Mouse (Mus musculus): Measurements from ENCODE around the gene 3110082I17Rik.
"Not testable (repeated sequence)": the region's sequence is repeated elsewhere in the genome, so short reads cannot be mapped to it uniquely, and the experiment has no call there.

The 3110082I17Rik gene

GRCm38 (mm10) chr5:139393197-139393588 is 67.1 kb downstream of the 3110082I17Rik start:
- DNase-seq (ENCODE audit: low spot score): no peak

- no peak for DNase-seq (ENCODE audit: low spot score)
Measured at GRCm38 (mm10) chr5:139392219-139393196, 67.8 kb downstream of the 3110082I17Rik start.

- DNase-seq (ENCODE audit: low spot score): no peak
Measured at GRCm38 (mm10) chr5:139391309-139391990, 68.9 kb downstream of the 3110082I17Rik start.

GRCm38 (mm10) chr5:139390324-139391119 is 69.8 kb downstream of the 3110082I17Rik start:
- DNase-seq (ENCODE audit: low spot score): not testable (repeated sequence)

GRCm38 (mm10) chr5:139389676-139390061 is 70.7 kb downstream of the 3110082I17Rik start:
- no peak for DNase-seq (ENCODE audit: low spot score)

- no peak for DNase-seq (ENCODE audit: low spot score)
Measured at GRCm38 (mm10) chr5:139388694-139389675, 71.3 kb downstream of the 3110082I17Rik start.

GRCm38 (mm10) chr5:139388195-139388570 is 72.1 kb downstream of the 3110082I17Rik start:
- no peak for DNase-seq (ENCODE audit: low spot score)

GRCm38 (mm10) chr5:139387329-139388194 is 72.8 kb downstream of the 3110082I17Rik start:
- DNase-seq (ENCODE audit: low spot score): no peak

- DNase-seq (ENCODE audit: low spot score): no peak
Measured at GRCm38 (mm10) chr5:139386047-139386446, 74.3 kb downstream of the 3110082I17Rik start.

GRCm38 (mm10) chr5:139384531-139384930 is 75.8 kb downstream of the 3110082I17Rik start:
- DNase-seq (ENCODE audit: low spot score): no peak

- DNase-seq (ENCODE audit: low spot score): no peak
Measured at GRCm38 (mm10) chr5:139383234-139383633, 77.1 kb downstream of the 3110082I17Rik start.

- no peak for DNase-seq (ENCODE audit: low spot score)
Measured at GRCm38 (mm10) chr5:139382760-139383159, 77.6 kb downstream of the 3110082I17Rik start.

- DNase-seq (ENCODE audit: low spot score): no peak
Measured at GRCm38 (mm10) chr5:139381586-139382513, 78.5 kb downstream of the 3110082I17Rik start.

GRCm38 (mm10) chr5:139380385-139381248 is 79.7 kb downstream of the 3110082I17Rik start:
- peak; percentile 92 for DNase-seq (ENCODE audit: low spot score)

- no peak for DNase-seq (ENCODE audit: low spot score)
Measured at GRCm38 (mm10) chr5:139379771-139380384, 80.4 kb downstream of the 3110082I17Rik start.

- no peak for DNase-seq (ENCODE audit: low spot score)
Measured at GRCm38 (mm10) chr5:139378986-139379629, 81.2 kb downstream of the 3110082I17Rik start.

GRCm38 (mm10) chr5:139378271-139378556 is 82.1 kb downstream of the 3110082I17Rik start:
- DNase-seq (ENCODE audit: low spot score): no peak

Measured in retina, embryonic 14.5 days (tissue).